Mouse (Mus musculus): Measurements from ENCODE around the gene Lrrc52. TPM values are rescaled to one million over a fixed set of nuclear protein-coding genes. Genes with fewer than 3 reads are reported as not detected.

Gene Lrrc52
- polyA plus RNA-seq, 1 experiment from 2014 or later, result not detected

DNA sequence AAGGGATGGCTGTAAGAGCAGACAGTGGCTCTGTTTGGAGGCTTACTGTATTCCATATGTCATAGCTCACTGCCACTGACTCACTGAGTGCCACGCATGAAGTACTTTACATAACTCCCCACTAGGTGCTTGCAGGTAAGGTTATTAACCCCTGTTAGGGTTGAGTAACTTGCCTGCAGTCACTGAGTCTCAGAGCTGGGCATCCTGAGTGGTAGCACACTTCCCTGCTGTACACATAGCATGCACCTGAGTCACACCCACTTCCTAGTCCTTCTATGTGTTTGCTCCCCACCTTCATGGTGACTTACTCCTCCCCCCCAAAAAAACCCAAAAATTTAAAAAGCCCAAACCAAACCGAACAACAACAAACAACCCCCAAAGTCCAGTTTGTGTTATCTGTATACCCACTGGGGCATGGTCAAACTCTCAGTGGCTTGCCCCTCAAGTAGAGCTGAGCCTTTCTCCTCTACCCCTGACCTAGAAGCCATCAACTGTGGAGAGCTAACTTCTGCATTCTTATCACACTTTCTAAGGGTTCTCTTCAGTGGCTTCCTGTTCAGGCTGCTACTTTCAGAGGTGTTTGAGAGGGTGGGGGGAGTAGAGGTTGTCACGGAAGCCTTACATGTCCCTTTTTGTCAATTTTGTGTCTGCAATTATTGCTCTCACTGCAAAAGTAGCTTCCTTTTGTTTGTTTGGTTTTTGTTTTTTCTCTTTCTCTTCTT lies 20.5 kb upstream of the Lrrc52 start:
- DNase-seq (ENCODE audit: low spot score) (no peak), ATAC-seq (ENCODE audit: insufficient read depth, low FRiP score, low TSS enrichment) (no peak)
- H3K9me3 ChIP-seq (ENCODE audit: control insufficient read depth, low read length), result no peaks in the 10 kb centered on the region
- no peaks in the 10 kb centered on the region for H3K36me3 ChIP-seq (ENCODE audit: control insufficient read depth, insufficient read depth, low read length)
- WGBS, result 80% methylated on average over 3 of the region's 3 CpGs
- H3K4me1 ChIP-seq (ENCODE audit: control insufficient read depth, insufficient read depth, low read length), result no peaks in the 10 kb centered on the region
- no peak overlapping the region for H3K9ac ChIP-seq (ENCODE audit: low read length)
- H3K27me3 ChIP-seq (ENCODE audit: control insufficient read depth, insufficient read depth, low read length), result no peaks in the 10 kb centered on the region
- no peak overlapping the region for H3K4me2 ChIP-seq (ENCODE audit: low read depth)
- no peak overlapping the region for H3K27ac ChIP-seq (ENCODE audit: low read depth, low read length)
- no peak overlapping the region for H3K4me3 ChIP-seq (ENCODE audit: low read depth, low read length)

DNA sequence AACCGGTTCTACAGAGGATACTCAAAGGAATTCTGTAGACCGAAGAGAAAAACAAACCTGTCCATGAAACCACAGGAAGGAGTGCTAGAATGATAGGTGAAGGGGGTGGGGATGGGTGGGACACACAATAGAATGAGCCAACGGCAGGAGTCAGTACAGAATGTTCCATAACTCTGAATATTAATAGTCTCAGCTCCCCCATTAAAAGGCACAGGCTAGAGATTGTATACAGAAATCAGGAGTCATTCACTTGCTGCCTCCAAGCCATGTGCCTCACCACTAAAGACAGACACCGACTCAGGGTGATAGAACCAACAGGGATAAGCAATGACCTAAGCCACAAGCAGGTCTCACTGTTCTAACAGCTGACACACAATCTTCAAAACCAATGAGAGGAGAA lies 16.3 kb upstream of the Lrrc52 start:
- no peaks in the 10 kb centered on the region for H3K27me3 ChIP-seq (ENCODE audit: control insufficient read depth, insufficient read depth, low read length)
- H3K4me1 ChIP-seq (ENCODE audit: control insufficient read depth, insufficient read depth, low read length), result no peaks in the 10 kb centered on the region
- no peak overlapping the region for H3K9ac ChIP-seq (ENCODE audit: low read length)

DNA sequence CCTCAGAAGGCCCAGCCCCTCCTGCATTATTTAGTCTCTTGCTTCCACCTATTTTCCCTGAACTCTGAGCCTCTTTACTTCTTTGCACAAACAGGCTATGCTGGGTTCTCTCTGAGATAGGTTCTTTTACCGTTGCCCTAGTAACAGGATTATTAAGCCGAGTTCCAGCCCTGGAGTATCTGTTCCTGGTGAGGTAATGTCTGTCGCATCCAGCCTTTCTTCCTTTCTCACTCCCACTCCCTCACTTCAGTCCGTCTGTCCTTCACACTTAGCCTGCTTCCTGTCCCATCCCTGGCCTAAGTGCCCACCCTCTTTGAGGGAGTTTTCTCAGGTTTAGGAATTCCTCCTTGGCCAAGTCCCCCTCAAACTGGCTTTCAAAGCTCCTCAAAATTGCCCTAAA lies 7.0 kb upstream of the Lrrc52 start:
- 47% methylated on average over 4 of the region's 4 CpGs for WGBS
- DNase-seq (ENCODE audit: low spot score), result no peak

More for the DNA sequence above, 16.3 kb upstream of the Lrrc52 start:
- 85% methylated on average over 4 of the region's 4 CpGs for WGBS
- no peak overlapping the region for H3K4me3 ChIP-seq (ENCODE audit: low read depth, low read length)
- DNase-seq (ENCODE audit: low spot score) (no peak), ATAC-seq (ENCODE audit: insufficient read depth, low FRiP score, low TSS enrichment) (no peak)
- H3K36me3 ChIP-seq (ENCODE audit: control insufficient read depth, insufficient read depth, low read length), result no peaks in the 10 kb centered on the region
- H3K27ac ChIP-seq (ENCODE audit: low read depth, low read length), result no peak overlapping the region
- H3K4me2 ChIP-seq (ENCODE audit: low read depth), result no peak overlapping the region
- no peaks in the 10 kb centered on the region for H3K9me3 ChIP-seq (ENCODE audit: control insufficient read depth, low read length)

DNA sequence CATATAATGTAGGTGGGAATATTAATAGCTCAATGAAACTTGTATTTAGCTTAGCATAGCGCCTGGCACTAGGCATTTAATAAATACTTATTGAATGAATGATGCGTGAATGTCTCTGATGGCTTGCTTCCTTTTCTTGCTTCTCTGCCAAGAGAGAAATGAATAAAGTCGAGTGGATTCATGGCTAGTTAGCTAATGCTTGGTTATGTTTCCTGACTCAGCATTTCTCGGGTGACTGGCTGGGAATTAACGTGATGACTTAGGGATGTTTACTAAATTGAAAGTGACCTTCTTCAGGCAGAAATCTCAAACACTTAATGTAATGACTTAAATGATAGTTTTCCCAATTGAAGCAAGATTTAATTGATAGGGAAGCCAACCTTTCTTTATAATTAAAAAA lies 1.3 kb upstream of the Lrrc52 start:
- H3K4me1 ChIP-seq (ENCODE audit: control insufficient read depth, insufficient read depth, low read length), result no peaks in the 10 kb centered on the region
- WGBS, result 72% methylated on average over 5 of the region's 5 CpGs
- ATAC-seq (ENCODE audit: insufficient read depth, low FRiP score, low TSS enrichment) (no peak), DNase-seq (ENCODE audit: low spot score) (no peak)
- H3K9me3 ChIP-seq (ENCODE audit: control insufficient read depth, low read length), result no peaks in the 10 kb centered on the region
- H3K36me3 ChIP-seq (ENCODE audit: control insufficient read depth, insufficient read depth, low read length), result no peaks in the 10 kb centered on the region
- H3K9ac ChIP-seq (ENCODE audit: low read length), result no peak overlapping the region
- H3K27me3 ChIP-seq (ENCODE audit: control insufficient read depth, insufficient read depth, low read length), result no peaks in the 10 kb centered on the region
- H3K4me2 ChIP-seq (ENCODE audit: low read depth), result no peak overlapping the region
- H3K4me3 ChIP-seq (ENCODE audit: low read depth, low read length), result no peak overlapping the region
- no peak overlapping the region for H3K27ac ChIP-seq (ENCODE audit: low read depth, low read length)

More for the DNA sequence above, 7.0 kb upstream of the Lrrc52 start:
- no peak overlapping the region for H3K4me3 ChIP-seq (ENCODE audit: low read depth, low read length)
- H3K9me3 ChIP-seq (ENCODE audit: control insufficient read depth, low read length), result no peaks in the 10 kb centered on the region
- ATAC-seq (ENCODE audit: insufficient read depth, low FRiP score, low TSS enrichment), result no peak
- no peaks in the 10 kb centered on the region for H3K4me1 ChIP-seq (ENCODE audit: control insufficient read depth, insufficient read depth, low read length)
- H3K9ac ChIP-seq (ENCODE audit: low read length), result no peak overlapping the region
- no peak overlapping the region for H3K27ac ChIP-seq (ENCODE audit: low read depth, low read length)
- H3K36me3 ChIP-seq (ENCODE audit: control insufficient read depth, insufficient read depth, low read length), result no peaks in the 10 kb centered on the region
- H3K27me3 ChIP-seq (ENCODE audit: control insufficient read depth, insufficient read depth, low read length), result no peaks in the 10 kb centered on the region
- H3K4me2 ChIP-seq (ENCODE audit: low read depth), result no peak overlapping the region

DNA sequence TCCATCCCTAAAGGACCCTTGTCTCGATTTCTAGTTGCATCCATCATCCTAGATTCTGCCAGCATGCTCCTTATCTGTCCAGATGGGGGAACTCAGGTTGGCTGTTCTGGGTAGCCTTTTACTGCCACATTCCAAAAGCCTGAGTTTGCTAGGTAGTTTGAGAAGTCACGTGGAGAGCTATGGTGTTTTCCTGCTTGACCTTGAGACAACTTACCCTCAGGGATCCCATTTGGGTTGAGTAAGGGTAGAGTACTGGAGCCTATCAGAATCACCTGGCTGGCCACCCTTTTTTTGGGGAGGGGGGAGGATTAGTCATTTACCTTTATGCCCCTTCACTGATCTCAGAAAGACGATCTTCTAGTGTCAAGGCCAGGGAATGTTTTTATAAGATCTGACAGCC lies 9.3 kb downstream of the Lrrc52 start:
- Histone ChIP-seq H3K4me2 (ENCODE audit: low read depth) (no peak overlapping the region), H3K9ac (ENCODE audit: low read length) (no peak overlapping the region), H3K36me3 (ENCODE audit: control insufficient read depth, insufficient read depth, low read length) (no peaks in the 10 kb centered on the region), H3K9me3 (ENCODE audit: control insufficient read depth, low read length) (no peaks in the 10 kb centered on the region), H3K27ac (ENCODE audit: low read depth, low read length) (no peak overlapping the region), H3K27me3 (ENCODE audit: control insufficient read depth, insufficient read depth, low read length) (no peaks in the 10 kb centered on the region), H3K4me3 (ENCODE audit: low read depth, low read length) (no peak overlapping the region), H3K4me1 (ENCODE audit: control insufficient read depth, insufficient read depth, low read length) (no peaks in the 10 kb centered on the region)
- no peak for DNase-seq (ENCODE audit: low spot score)
- 78% methylated on average over 3 of the region's 3 CpGs for WGBS
- no peak for ATAC-seq (ENCODE audit: insufficient read depth, low FRiP score, low TSS enrichment)

DNA sequence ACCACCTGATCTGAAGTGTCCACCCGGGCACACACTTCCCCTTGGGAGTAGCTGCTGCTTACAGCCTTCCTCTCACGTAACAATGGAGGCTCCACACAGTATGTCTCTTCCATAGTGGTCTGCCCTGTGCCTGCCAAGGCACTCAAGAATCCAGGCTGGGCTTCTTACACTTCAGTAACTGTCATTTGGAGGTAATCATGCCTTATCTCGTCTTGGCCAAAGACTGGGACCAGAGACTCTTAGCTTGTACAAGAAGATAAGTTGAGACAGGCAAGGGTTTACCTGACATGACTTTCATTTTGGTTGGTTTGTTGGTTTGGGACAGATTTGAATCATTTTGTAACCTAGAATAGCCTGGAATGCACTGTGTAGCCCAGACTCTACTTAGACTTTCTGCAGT lies 13.5 kb downstream of the Lrrc52 start:
- Histone ChIP-seq H3K4me1 (ENCODE audit: control insufficient read depth, insufficient read depth, low read length) (no peaks in the 10 kb centered on the region), H3K9me3 (ENCODE audit: control insufficient read depth, low read length) (no peaks in the 10 kb centered on the region), H3K4me2 (ENCODE audit: low read depth) (no peak overlapping the region), H3K9ac (ENCODE audit: low read length) (no peak overlapping the region), H3K27ac (ENCODE audit: low read depth, low read length) (no peak overlapping the region), H3K4me3 (ENCODE audit: low read depth, low read length) (no peak overlapping the region), H3K27me3 (ENCODE audit: control insufficient read depth, insufficient read depth, low read length) (no peaks in the 10 kb centered on the region), H3K36me3 (ENCODE audit: control insufficient read depth, insufficient read depth, low read length) (no peaks in the 10 kb centered on the region)
- 78% methylated on average over 3 of the region's 3 CpGs for WGBS
- no peak for DNase-seq (ENCODE audit: low spot score)
- no peak for ATAC-seq (ENCODE audit: insufficient read depth, low FRiP score, low TSS enrichment)

DNA sequence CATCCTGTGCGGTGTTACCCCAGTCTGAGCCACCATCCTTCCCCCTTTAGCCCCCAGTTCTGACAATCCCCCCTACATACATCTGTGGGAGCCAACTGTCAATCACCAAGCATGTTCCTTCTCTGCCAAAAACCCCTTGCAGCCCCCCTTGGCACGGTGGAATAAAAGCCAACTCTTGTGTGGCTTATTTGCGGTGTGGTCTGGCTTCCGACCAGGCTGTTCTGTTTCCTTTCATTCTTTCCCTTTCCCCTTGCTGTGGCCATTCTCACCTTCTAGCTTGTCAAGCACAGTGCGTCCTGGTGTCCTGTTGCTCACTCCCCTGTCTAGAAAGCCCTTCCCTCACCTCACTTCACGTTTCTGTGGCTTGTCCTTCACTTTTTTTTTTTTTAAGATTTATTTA lies 14.1 kb downstream of the Lrrc52 start:
- Histone ChIP-seq H3K9me3 (ENCODE audit: control insufficient read depth, low read length) (no peaks in the 10 kb centered on the region), H3K9ac (ENCODE audit: low read length) (no peak overlapping the region), H3K4me3 (ENCODE audit: low read depth, low read length) (no peak overlapping the region), H3K4me2 (ENCODE audit: low read depth) (no peak overlapping the region), H3K36me3 (ENCODE audit: control insufficient read depth, insufficient read depth, low read length) (no peaks in the 10 kb centered on the region), H3K27ac (ENCODE audit: low read depth, low read length) (no peak overlapping the region), H3K27me3 (ENCODE audit: control insufficient read depth, insufficient read depth, low read length) (no peaks in the 10 kb centered on the region), H3K4me1 (ENCODE audit: control insufficient read depth, insufficient read depth, low read length) (no peaks in the 10 kb centered on the region)
- WGBS, result 80% methylated on average over 6 of the region's 6 CpGs
- no peak for DNase-seq (ENCODE audit: low spot score)
- no peak for ATAC-seq (ENCODE audit: insufficient read depth, low FRiP score, low TSS enrichment)

DNA sequence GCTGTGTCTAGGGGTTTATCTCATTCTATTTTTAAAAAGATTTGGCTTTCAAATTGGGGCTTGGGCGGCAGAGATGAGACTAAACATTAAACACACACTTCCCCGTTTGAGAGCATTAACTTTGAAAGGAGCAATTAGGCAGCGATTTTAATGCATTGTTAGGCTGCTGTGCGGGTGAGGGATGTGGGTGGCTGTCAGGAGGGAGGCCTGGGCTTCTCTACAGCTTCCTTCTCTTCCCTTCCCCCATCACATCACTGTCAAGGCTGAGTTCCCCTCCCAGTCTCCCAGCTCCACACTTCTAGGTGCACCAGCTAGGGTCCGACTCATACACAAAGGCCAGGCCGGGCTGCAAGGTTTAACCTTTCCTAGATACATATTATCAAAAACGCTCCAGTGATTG lies 18.0 kb downstream of the Lrrc52 start:
- no peak overlapping the region for H3K4me3 ChIP-seq (ENCODE audit: low read depth, low read length)
- 27% methylated on average over 7 of the region's 7 CpGs for WGBS
- H3K36me3 ChIP-seq (ENCODE audit: control insufficient read depth, insufficient read depth, low read length), result no peaks in the 10 kb centered on the region
- no peak for DNase-seq (ENCODE audit: low spot score)
- ATAC-seq (ENCODE audit: insufficient read depth, low FRiP score, low TSS enrichment), result no peak
- H3K9ac ChIP-seq (ENCODE audit: low read length), result no peak overlapping the region
- no peaks in the 10 kb centered on the region for H3K4me1 ChIP-seq (ENCODE audit: control insufficient read depth, insufficient read depth, low read length)
- H3K9me3 ChIP-seq (ENCODE audit: control insufficient read depth, low read length), result no peaks in the 10 kb centered on the region
- H3K4me2 ChIP-seq (ENCODE audit: low read depth), result no peak overlapping the region
- H3K27ac ChIP-seq (ENCODE audit: low read depth, low read length), result no peak overlapping the region
- no peaks in the 10 kb centered on the region for H3K27me3 ChIP-seq (ENCODE audit: control insufficient read depth, insufficient read depth, low read length)

DNA sequence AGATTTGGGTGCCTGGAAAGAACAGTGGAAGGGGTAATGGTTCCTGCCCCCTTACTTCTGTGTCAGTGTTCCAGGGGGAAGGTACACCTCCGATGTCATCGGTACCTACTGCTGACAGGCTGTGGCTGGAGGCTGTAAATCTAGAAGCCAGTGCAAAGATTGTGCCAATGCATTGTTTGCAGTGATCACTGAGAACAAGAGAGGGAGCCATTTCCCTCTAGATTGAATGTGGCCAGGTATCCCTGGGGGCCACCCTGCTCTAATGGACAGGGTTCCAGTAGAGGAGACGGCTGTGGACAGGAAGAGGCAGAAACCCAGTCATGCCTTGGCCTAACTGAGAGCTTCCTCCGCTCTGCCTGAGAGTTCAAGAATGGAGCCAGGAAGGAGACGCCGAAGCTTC lies 18.5 kb downstream of the Lrrc52 start:
- no peak overlapping the region for H3K4me2 ChIP-seq (ENCODE audit: low read depth)
- WGBS, result 56% methylated on average over 6 of the region's 6 CpGs
- no peak overlapping the region for H3K27ac ChIP-seq (ENCODE audit: low read depth, low read length)
- H3K9ac ChIP-seq (ENCODE audit: low read length), result no peak overlapping the region
- DNase-seq (ENCODE audit: low spot score), result no peak
- ATAC-seq (ENCODE audit: insufficient read depth, low FRiP score, low TSS enrichment), result no peak
- H3K9me3 ChIP-seq (ENCODE audit: control insufficient read depth, low read length), result no peaks in the 10 kb centered on the region
- H3K4me1 ChIP-seq (ENCODE audit: control insufficient read depth, insufficient read depth, low read length), result no peaks in the 10 kb centered on the region
- no peaks in the 10 kb centered on the region for H3K36me3 ChIP-seq (ENCODE audit: control insufficient read depth, insufficient read depth, low read length)
- no peak overlapping the region for H3K4me3 ChIP-seq (ENCODE audit: low read depth, low read length)
- no peaks in the 10 kb centered on the region for H3K27me3 ChIP-seq (ENCODE audit: control insufficient read depth, insufficient read depth, low read length)
